In the genomic region with DNA sequence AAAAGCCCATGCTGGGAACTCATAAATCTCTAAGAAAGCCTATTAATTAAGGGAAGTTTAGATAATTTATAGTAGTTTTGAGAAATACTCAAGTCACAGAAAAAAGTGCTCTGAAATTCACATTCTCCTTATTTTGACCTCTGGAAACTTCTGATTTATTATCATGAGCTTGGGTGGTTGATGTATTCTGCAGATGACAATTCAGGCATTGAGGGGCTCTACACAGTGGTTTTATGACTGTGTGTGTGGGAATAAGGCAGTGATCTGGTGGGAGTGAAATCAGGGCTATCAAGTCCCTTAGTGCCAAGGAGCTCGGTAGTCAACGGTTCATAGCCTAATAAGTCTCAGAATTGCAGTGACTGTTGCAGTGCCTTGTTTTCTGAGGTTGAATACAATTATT, we compare ENCODE assay signal across 24 mouse cellular contexts.
DNase-seq lines count a peak whose midpoint lies in the region; ATAC-seq lines count a peak whose summit lies in the region.
"Had no signal": no experiment of that assay in that cellular context is flagged by ENCODE, and none has a peak within 500 bp of the region (broad histone marks: within the 10 kb centered on the region; RNA-seq: fewer than 3 reads in every experiment).

No protein-coding gene starts in this region.

- H3K9me3 ChIP-seq in kidney, embryonic 14.5 days (ENCODE audit: control insufficient read depth, low read length), result no peaks in the 10 kb centered on the region
- no peaks in the 10 kb centered on the region for H3K9me3 ChIP-seq in kidney, embryonic 16.5 days (ENCODE audit: low read length)
- H3K9me3 ChIP-seq: embryonic facial prominence, embryonic 13.5 days; embryonic facial prominence, embryonic 15.5 days; forebrain, embryonic 10.5 days; forebrain, embryonic 12.5 days had no signal

- no peak for DNase-seq in kidney, postnatal 10 days
- no peak for DNase-seq in kidney, adult 8-10 months
- peak; percentile 21 for DNase-seq in forelimb bud, embryonic 11.5 days (ENCODE audit: low read depth, low spot score)
- peak; percentile 41 for DNase-seq in mesoderm, embryonic 11.5 days (ENCODE audit: low read depth, low spot score)
- DNase-seq in MN1 (ENCODE audit: low spot score), result no peak
- DNase-seq: adrenal gland, adult 8-10 months; adrenal gland, postnatal 14 days; adrenal gland, postnatal 36 days; cerebellum, adult 11-12 months; cerebellum, adult 8-10 months; cerebellum, adult 9-11 months; cerebellum, postnatal 14 days; cerebellum, postnatal 36 days had no signal

- 24% methylated on average over 2 of the region's 2 CpGs for WGBS in kidney, embryonic 14.5 days
- WGBS in kidney, embryonic 16.5 days, result 16% methylated on average over 2 of the region's 2 CpGs

- H3K36me3 ChIP-seq in kidney, embryonic 14.5 days (ENCODE audit: control insufficient read depth, insufficient read depth, low read length), result no peaks in the 10 kb centered on the region
- H3K36me3 ChIP-seq in kidney, embryonic 16.5 days (ENCODE audit: insufficient read depth, low read length), result no peaks in the 10 kb centered on the region
- H3K36me3 ChIP-seq: embryonic facial prominence, embryonic 13.5 days; embryonic facial prominence, embryonic 15.5 days; forebrain, embryonic 10.5 days; forebrain, embryonic 12.5 days had no signal

- ATAC-seq in kidney, embryonic 14.5 days (ENCODE audit: low FRiP score, low TSS enrichment), result peak; percentile 62; the same call in 1 of the 2 replicates
- ATAC-seq in kidney, embryonic 16.5 days (ENCODE audit: low FRiP score, low TSS enrichment), result peak; percentile 54; the same call in 1 of the 2 replicates
- ATAC-seq: activated CD4-positive, CD25-positive, alpha-beta regulatory T cell, adult 4 months; forebrain, embryonic 14.5 days; forebrain, embryonic 16.5 days; Patski had no signal

- no peak overlapping the region for H3K4me3 ChIP-seq in kidney, embryonic 14.5 days (ENCODE audit: low read length)
- H3K4me3 ChIP-seq in kidney, embryonic 16.5 days (ENCODE audit: low read length), result no peak overlapping the region
- H3K4me3 ChIP-seq: embryonic facial prominence, embryonic 13.5 days; embryonic facial prominence, embryonic 15.5 days; erythroblast, embryonic 14.5 days; forebrain, embryonic 10.5 days; forebrain, embryonic 12.5 days had no signal

- H3K4me2 ChIP-seq in kidney, embryonic 14.5 days (replicated peaks; ENCODE audit: low read depth, low read length), result no peak overlapping the region
- H3K4me2 ChIP-seq in kidney, embryonic 16.5 days (replicated peaks; ENCODE audit: low read depth, low read length), result no peak overlapping the region
- H3K4me2 ChIP-seq: embryonic facial prominence, embryonic 13.5 days; embryonic facial prominence, embryonic 15.5 days; forebrain, embryonic 12.5 days had no signal

- no peaks in the 10 kb centered on the region for H3K27me3 ChIP-seq in kidney, embryonic 14.5 days (ENCODE audit: control insufficient read depth, insufficient read depth, low read length)
- H3K27me3 ChIP-seq in kidney, embryonic 16.5 days (ENCODE audit: insufficient read depth, low read length), result no peaks in the 10 kb centered on the region
- H3K27me3 ChIP-seq: embryonic facial prominence, embryonic 13.5 days; embryonic facial prominence, embryonic 15.5 days; forebrain, embryonic 12.5 days; Patski had no signal

- no peaks in the 10 kb centered on the region for H3K4me1 ChIP-seq in kidney, embryonic 14.5 days (ENCODE audit: control insufficient read depth, insufficient read depth, low read length)
- H3K4me1 ChIP-seq in kidney, embryonic 16.5 days (ENCODE audit: insufficient read depth, low read length), result no peaks in the 10 kb centered on the region
- H3K4me1 ChIP-seq: embryonic facial prominence, embryonic 15.5 days; forebrain, embryonic 10.5 days; forebrain, embryonic 12.5 days had no signal

- H3K27ac ChIP-seq in kidney, embryonic 14.5 days (ENCODE audit: low read depth, low read length), result no peak overlapping the region
- no peak overlapping the region for H3K27ac ChIP-seq in kidney, embryonic 16.5 days (ENCODE audit: low read length)
- H3K27ac ChIP-seq: embryonic facial prominence, embryonic 13.5 days; embryonic facial prominence, embryonic 15.5 days; forebrain, embryonic 10.5 days; forebrain, embryonic 12.5 days had no signal

- H3K9ac ChIP-seq in kidney, embryonic 14.5 days (ENCODE audit: low read depth, low read length), result no peak overlapping the region
- H3K9ac ChIP-seq in kidney, embryonic 16.5 days (replicated peaks; ENCODE audit: low read length), result no peak overlapping the region
- H3K9ac ChIP-seq: embryonic facial prominence, embryonic 13.5 days; embryonic facial prominence, embryonic 15.5 days; forebrain, embryonic 12.5 days had no signal

Comparison
In these comparisons a context has a peak if more than half of its experiments do, and no peak if none do; other contexts are left out.
1. DNase-seq: peak in forelimb bud, embryonic 11.5 days (single experiment) and mesoderm, embryonic 11.5 days (single experiment); none in kidney, postnatal 10 days (single experiment), kidney, adult 8-10 months (0 of 2) and MN1 (single experiment).